Mouse (Mus musculus): ENCODE measurements around the gene Abtb2.

DNA sequence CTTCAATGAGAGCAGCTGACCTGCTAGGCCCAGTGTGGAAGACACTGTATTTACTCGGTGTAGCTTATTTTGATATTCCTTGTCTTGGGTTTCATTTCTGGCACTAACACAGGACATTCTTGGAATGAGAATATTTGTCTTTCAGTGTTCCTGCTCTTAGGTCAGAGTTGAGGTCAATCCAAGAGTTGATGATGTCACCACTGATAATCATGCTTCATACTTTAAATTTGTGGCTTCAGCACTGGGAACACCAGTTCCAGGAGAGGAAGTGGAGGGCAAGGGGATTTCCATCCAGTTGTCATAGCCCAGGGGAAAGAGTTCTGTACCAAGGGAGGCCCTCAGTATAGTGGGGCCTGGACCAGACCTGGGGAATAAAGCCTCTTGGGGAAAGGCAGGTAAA is 3.6 kb downstream of the Abtb2 start:
- TF ChIP-seq ZNF384 (IDR thresholded peaks at IDR 0.05; ENCODE audit: low read depth, low read length) (no peak), MAFK (IDR thresholded peaks at IDR 0.05; ENCODE audit: insufficient read depth, low read depth, low read length) (no peak), HCFC1 (IDR thresholded peaks at IDR 0.05; ENCODE audit: borderline replicate concordance, insufficient read depth, low read length) (no peak), CHD2 (IDR thresholded peaks at IDR 0.05; ENCODE audit: low read depth, low read length) (no peak)

Data from ES-E14 (cell line).